Mouse (Mus musculus) liver, embryonic 14.5 days (tissue): ENCODE results near the gene Fkrp.

Source experiments
- CTCF ChIP-seq: IDR thresholded peaks from 2 replicates; pipeline ENCODE4 v1.5.1; 2016; ENCODE audit warnings: antibody characterized with exemption, low read depth, control low read depth
- EP300 ChIP-seq: IDR thresholded peaks from 2 replicates; pipeline ENCODE4 v1.6.1; 2016; ENCODE audit warnings: antibody characterized with exemption, low read depth

- TF ChIP-seq CTCF (no peak), EP300 (no peak)
Measured at GRCm38 (mm10) chr7:16826571-16826970, 10.0 kb upstream of the Fkrp start.
